Mouse (Mus musculus): ENCODE data around the gene Iqgap3. TPM values are rescaled to one million over a fixed set of nuclear protein-coding genes. Genes with fewer than 3 reads are reported as not detected.
A peak's percentile ranks its signal among the peaks of the same experiment; 100 is the strongest.

The Iqgap3 gene
- polyA plus RNA-seq, 1 experiment from 2014 or later, result 6.8 TPM

- Histone ChIP-seq H3K9me3 (replicated peaks; ENCODE audit: low read length) (no peaks in the 10 kb centered on the region), H3K36me3 (ENCODE audit: insufficient read depth, low read length) (no peaks in the 10 kb centered on the region), H3K4me3 (replicated peaks; ENCODE audit: low read depth, low read length) (peak within 1 kb of the TSS; percentile 65), H3K27me3 (ENCODE audit: insufficient read depth, low read length) (no peaks in the 10 kb centered on the region), H3K4me1 (replicated peaks; ENCODE audit: insufficient read depth, low read length) (peaks cover 67% of the 10 kb centered on the region), H3K4me2 (ENCODE audit: low read length) (peak within 1 kb of the TSS; percentile 94), H3K27ac (peak within 1 kb of the TSS; percentile 97), H3K9ac (ENCODE audit: low read depth, low read length) (peak within 1 kb of the TSS; percentile 89)
- DNase-seq (ENCODE audit: low spot score) (peak; percentile 98), ATAC-seq (replicated peaks; ENCODE audit: low FRiP score, low read depth) (peak; percentile 86)
- under 1% methylated on average over 51 of the region's 52 CpGs for WGBS
- peak; percentile 52; the same call in 1 of the 2 replicates for TF ChIP-seq CTCF (IDR thresholded peaks at IDR 0.05; ENCODE audit: low read depth)
These were observed 60.2 kb downstream of the Iqgap3 start, which contains the start of gene Mef2d for GRCm38 (mm10) chr3:88141787-88142523. Gene Mef2d (plus strand): TSS chr3:88142372.

- Histone ChIP-seq H3K36me3 (ENCODE audit: insufficient read depth, low read length) (no peaks in the 10 kb centered on the region), H3K4me2 (ENCODE audit: low read length) (peak overlapping the region; percentile 94), H3K27ac (peak overlapping the region; percentile 97), H3K9ac (ENCODE audit: low read depth, low read length) (peak overlapping the region; percentile 89), H3K4me3 (replicated peaks; ENCODE audit: low read depth, low read length) (peak overlapping the region; percentile 65), H3K9me3 (replicated peaks; ENCODE audit: low read length) (no peaks in the 10 kb centered on the region), H3K4me1 (replicated peaks; ENCODE audit: insufficient read depth, low read length) (peaks cover 65% of the 10 kb centered on the region), H3K27me3 (ENCODE audit: insufficient read depth, low read length) (no peaks in the 10 kb centered on the region)
- TF ChIP-seq CTCF (IDR thresholded peaks at IDR 0.05; ENCODE audit: low read depth), result no peak
- ATAC-seq (replicated peaks; ENCODE audit: low FRiP score, low read depth) (peak; percentile 26), DNase-seq (ENCODE audit: low spot score) (no peak)
- WGBS, result under 1% methylated on average over 50 of the region's 57 CpGs
These were observed 60.8 kb downstream of the Iqgap3 start for GRCm38 (mm10) chr3:88142546-88142915.

GRCm38 (mm10) chr3:88142916-88143771 lies 61.4 kb downstream of the Iqgap3 start:
- H3K4me2 ChIP-seq (ENCODE audit: low read length), result peak overlapping the region; percentile 94
- peak overlapping the region; percentile 65 for H3K4me3 ChIP-seq (replicated peaks; ENCODE audit: low read depth, low read length)
- H3K27ac ChIP-seq, result peak overlapping the region; percentile 97
- peak overlapping the region; percentile 89 for H3K9ac ChIP-seq (ENCODE audit: low read depth, low read length)
- TF ChIP-seq CTCF (IDR thresholded peaks at IDR 0.05; ENCODE audit: low read depth), result no peak
- H3K9me3 ChIP-seq (replicated peaks; ENCODE audit: low read length), result no peaks in the 10 kb centered on the region
- DNase-seq (ENCODE audit: low spot score) (peak; percentile 63), ATAC-seq (replicated peaks; ENCODE audit: low FRiP score, low read depth) (peak; percentile 5; the same call in 1 of the 2 replicates)
- H3K27me3 ChIP-seq (ENCODE audit: insufficient read depth, low read length), result no peaks in the 10 kb centered on the region
- no peaks in the 10 kb centered on the region for H3K36me3 ChIP-seq (ENCODE audit: insufficient read depth, low read length)
- peaks cover 65% of the 10 kb centered on the region for H3K4me1 ChIP-seq (replicated peaks; ENCODE audit: insufficient read depth, low read length)
- WGBS, result under 1% methylated on average over 29 of the region's 33 CpGs

GRCm38 (mm10) chr3:88143961-88144486 lies 62.3 kb downstream of the Iqgap3 start:
- WGBS, result 12% methylated on average over 5 of the region's 5 CpGs
- H3K27me3 ChIP-seq (ENCODE audit: insufficient read depth, low read length), result no peaks in the 10 kb centered on the region
- ATAC-seq (replicated peaks; ENCODE audit: low FRiP score, low read depth), result no peak
- H3K4me1 ChIP-seq (replicated peaks; ENCODE audit: insufficient read depth, low read length), result peaks cover 71% of the 10 kb centered on the region
- no peak for TF ChIP-seq CTCF (IDR thresholded peaks at IDR 0.05; ENCODE audit: low read depth)
- H3K27ac ChIP-seq, result peak overlapping the region; percentile 97
- peak overlapping the region; percentile 94 for H3K4me2 ChIP-seq (ENCODE audit: low read length)
- peak overlapping the region; percentile 89; the same call in 1 of the 2 replicates for H3K9ac ChIP-seq (ENCODE audit: low read depth, low read length)
- H3K9me3 ChIP-seq (replicated peaks; ENCODE audit: low read length), result no peaks in the 10 kb centered on the region
- H3K36me3 ChIP-seq (ENCODE audit: insufficient read depth, low read length), result no peaks in the 10 kb centered on the region
- no peak for DNase-seq (ENCODE audit: low spot score)
- peak overlapping the region; percentile 65 for H3K4me3 ChIP-seq (replicated peaks; ENCODE audit: low read depth, low read length)

GRCm38 (mm10) chr3:88144648-88145410 lies 63.1 kb downstream of the Iqgap3 start:
- no peak for DNase-seq (ENCODE audit: low spot score)
- ATAC-seq (replicated peaks; ENCODE audit: low FRiP score, low read depth), result no peak
- WGBS, result 52% methylated on average over 6 of the region's 6 CpGs
- TF ChIP-seq CTCF (IDR thresholded peaks at IDR 0.05; ENCODE audit: low read depth), result no peak
- H3K9me3 ChIP-seq (replicated peaks; ENCODE audit: low read length), result no peaks in the 10 kb centered on the region
- H3K4me3 ChIP-seq (replicated peaks; ENCODE audit: low read depth, low read length), result peak overlapping the region; percentile 65; the same call in 1 of the 2 replicates
- H3K4me1 ChIP-seq (replicated peaks; ENCODE audit: insufficient read depth, low read length), result peaks cover 71% of the 10 kb centered on the region
- no peaks in the 10 kb centered on the region for H3K36me3 ChIP-seq (ENCODE audit: insufficient read depth, low read length)
- H3K27ac ChIP-seq, result peak overlapping the region; percentile 97; the same call in 1 of the 2 replicates
- no peaks in the 10 kb centered on the region for H3K27me3 ChIP-seq (ENCODE audit: insufficient read depth, low read length)
- peak overlapping the region; percentile 94 for H3K4me2 ChIP-seq (ENCODE audit: low read length)
- peak overlapping the region; percentile 44; the same call in 1 of the 2 replicates for H3K9ac ChIP-seq (ENCODE audit: low read depth, low read length)

Measured in kidney, postnatal 0 days (tissue).